Mouse (Mus musculus) limb, embryonic 11.5 days (tissue): Measurements from ENCODE around the gene Prune2. TPM values are rescaled to one million over a fixed set of nuclear protein-coding genes. Genes with fewer than 3 reads are reported as not detected.

ENCODE experiments used
- ATAC-seq: fragments of 200-750 bp; cut with Nextera tagmentation; 2 replicates; pipeline ENCODE4 v1.8.0; 2017; ENCODE audit warnings: low read depth; ENCODE audit not compliant: insufficient number of reproducible peaks, low FRiP score, low TSS enrichment
- DNase-seq: peaks from one replicate; pipeline ENCODE4 v3.0.0-alpha.2; 2015; ENCODE audit warnings: low spot score
- H3K27ac ChIP-seq: fragments of 300-500 bp; sonication (generic); replicated peaks from 2 replicates; pipeline ENCODE4 v1.5.1; 2014; ENCODE audit warnings: low read depth, mild to moderate bottlenecking, low read length
- H3K27me3 ChIP-seq: fragments of 300-500 bp; sonication (generic); 2 replicates; pipeline ENCODE4 v1.6.1; 2014; ENCODE audit warnings: mild to moderate bottlenecking, low read length, mixed read lengths; ENCODE audit not compliant: control insufficient read depth, insufficient read depth
- H3K36me3 ChIP-seq: fragments of 300-500 bp; sonication (generic); 2 replicates; pipeline ENCODE4 v1.6.1; 2014; ENCODE audit warnings: mild to moderate bottlenecking, low read length, moderate library complexity, mixed read lengths; ENCODE audit not compliant: control insufficient read depth, insufficient read depth
- H3K4me1 ChIP-seq: fragments of 300-500 bp; sonication (generic); 2 replicates; pipeline ENCODE4 v1.6.1; 2014; ENCODE audit warnings: low read length, mixed read lengths; ENCODE audit not compliant: control insufficient read depth, insufficient read depth
- H3K4me2 ChIP-seq: fragments of 300-500 bp; sonication (generic); 2 replicates; pipeline ENCODE4 v1.6.1; 2014; ENCODE audit warnings: low read depth, mild to moderate bottlenecking, moderate library complexity; ENCODE audit not compliant: severe bottlenecking
- H3K4me3 ChIP-seq: fragments of 300-500 bp; sonication (generic); 2 replicates; pipeline ENCODE4 v1.5.1; 2014; ENCODE audit warnings: low read depth, low read length
- H3K9ac ChIP-seq: fragments of 300-500 bp; sonication (generic); 2 replicates; pipeline ENCODE4 v1.6.1; 2014; ENCODE audit warnings: mild to moderate bottlenecking, low read length
- H3K9me3 ChIP-seq: fragments of 300-500 bp; sonication (generic); 2 replicates; pipeline ENCODE4 v1.6.1; 2016; ENCODE audit warnings: low read length; ENCODE audit not compliant: control insufficient read depth
- WGBS: fragments of 180-500 bp; shearing (Covaris S2); extraction: QIAGEN DNeasy Blood & Tissue Kit; methylation state at CpG from one replicate; pipeline ENCODE4 v1.1.7; 2014; 5-methylcytosine and 5-hydroxymethylcytosine counted together
- polyA plus RNA-seq: library from polyadenylated mRNA; unstranded; fragments of >200 nt; fragmentation: Nextera tagmentation; extraction: Ambion mirVana; gene quantifications from 2 replicates; pipeline ENCODE4 v1.2.1, GENCODE M21; 2014

The Prune2 gene
- polyA plus RNA-seq, 1 experiment from 2014 or later, result 0.55 TPM

DNA sequence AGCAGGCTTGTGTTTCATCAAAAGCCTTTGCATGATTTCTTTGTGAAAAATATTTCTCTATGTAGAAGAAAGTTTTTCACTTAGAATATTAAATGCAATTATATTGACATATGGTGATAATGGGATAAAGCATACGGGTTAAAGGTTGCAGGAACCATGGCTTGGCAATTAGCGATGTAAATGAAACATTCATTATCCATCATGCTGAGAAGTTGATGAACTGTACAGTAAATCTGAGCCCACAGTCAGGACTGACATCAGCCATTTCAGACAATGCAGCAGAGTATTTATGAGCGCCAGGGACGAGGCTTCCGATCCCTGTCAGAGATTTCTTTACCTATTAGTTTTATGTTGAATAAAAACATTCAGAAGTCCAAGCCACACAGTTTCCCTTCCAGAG, 104.2 kb downstream of the Prune2 start:
- WGBS, result 84% methylated on average over 5 of the region's 5 CpGs
- H3K9ac ChIP-seq, result no peak overlapping the region
- no peaks in the 10 kb centered on the region for H3K9me3 ChIP-seq
- no peak overlapping the region for H3K4me3 ChIP-seq
- H3K4me2 ChIP-seq, result no peak overlapping the region
- no peak overlapping the region for H3K27ac ChIP-seq
- H3K27me3 ChIP-seq, result no peaks in the 10 kb centered on the region
- no peaks in the 10 kb centered on the region for H3K4me1 ChIP-seq
- no peak for DNase-seq
- no peak for ATAC-seq
- no peaks in the 10 kb centered on the region for H3K36me3 ChIP-seq

DNA sequence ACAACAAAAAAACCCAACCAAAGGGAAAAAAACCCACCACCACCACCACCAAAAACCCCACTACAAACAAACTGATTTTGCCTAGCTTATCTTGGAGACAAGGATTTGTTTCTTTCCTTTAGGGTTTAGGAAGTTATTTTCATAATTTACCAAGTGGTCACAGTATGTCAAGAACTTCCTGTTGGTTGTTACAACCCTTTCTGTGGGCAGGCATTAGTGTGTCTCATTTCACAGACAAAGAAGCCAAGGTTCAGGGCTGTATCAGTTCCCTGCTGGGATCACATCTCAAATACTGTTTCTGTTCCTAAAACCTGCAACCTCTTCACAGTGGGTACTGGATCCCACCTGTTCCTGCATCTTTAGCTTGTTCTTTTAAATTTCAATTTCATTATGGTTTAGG, 108.5 kb downstream of the Prune2 start:
- Histone ChIP-seq H3K4me1 (no peaks in the 10 kb centered on the region), H3K27ac (no peak overlapping the region), H3K9ac (no peak overlapping the region), H3K36me3 (no peaks in the 10 kb centered on the region), H3K4me3 (no peak overlapping the region), H3K27me3 (no peaks in the 10 kb centered on the region), H3K9me3 (no peaks in the 10 kb centered on the region), H3K4me2 (no peak overlapping the region)
- ATAC-seq (no peak), DNase-seq (no peak)

DNA sequence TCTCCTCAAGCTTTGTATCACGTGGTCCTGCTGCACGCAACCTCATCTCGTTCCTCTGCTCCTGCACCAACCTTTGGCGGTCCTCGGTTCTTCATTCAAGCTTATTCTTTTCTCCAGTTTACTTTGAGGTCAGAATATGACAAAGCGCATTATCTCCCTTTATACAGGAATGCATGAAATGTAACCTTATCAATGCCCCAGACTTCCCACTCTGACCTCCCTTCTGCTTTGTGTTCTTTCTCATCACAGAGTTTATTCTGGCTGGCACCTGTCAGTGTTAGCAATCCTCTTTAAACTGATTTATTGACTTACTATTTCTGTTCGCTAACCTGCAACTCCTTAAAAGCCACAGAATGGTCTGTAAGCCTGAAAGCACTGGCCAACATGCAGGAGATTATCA, 113.1 kb downstream of the Prune2 start:
- H3K36me3 ChIP-seq, result no peaks in the 10 kb centered on the region
- H3K9me3 ChIP-seq, result no peaks in the 10 kb centered on the region
- H3K9ac ChIP-seq, result no peak overlapping the region
- no peak overlapping the region for H3K4me3 ChIP-seq
- WGBS, result 94% methylated on average over 7 of the region's 7 CpGs
- no peak overlapping the region for H3K27ac ChIP-seq
- no peak for ATAC-seq
- H3K4me1 ChIP-seq, result no peaks in the 10 kb centered on the region
- no peaks in the 10 kb centered on the region for H3K27me3 ChIP-seq
- no peak overlapping the region for H3K4me2 ChIP-seq
- no peak for DNase-seq

DNA sequence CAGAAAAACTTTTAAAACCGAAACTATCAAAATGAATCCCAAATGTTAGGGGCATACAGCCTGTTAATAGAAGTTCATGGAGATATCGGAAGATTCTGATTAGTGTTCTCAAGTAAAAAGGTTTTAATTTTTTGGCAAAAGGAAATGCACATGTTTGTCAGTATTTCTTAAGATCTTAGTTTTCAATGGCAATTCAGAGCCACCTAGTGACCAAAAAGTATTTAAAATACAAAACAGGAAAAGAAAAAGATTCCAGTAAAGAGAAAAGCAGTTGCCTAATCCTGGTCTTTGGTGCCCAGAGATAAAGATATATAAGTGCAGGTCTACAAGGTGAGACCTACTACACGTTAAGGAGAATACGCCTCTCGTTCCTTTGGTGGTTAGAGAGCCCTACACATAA, 115.3 kb downstream of the Prune2 start:
- Histone ChIP-seq H3K9me3 (no peaks in the 10 kb centered on the region), H3K4me3 (no peak overlapping the region), H3K9ac (no peak overlapping the region), H3K36me3 (no peaks in the 10 kb centered on the region), H3K4me1 (no peaks in the 10 kb centered on the region), H3K4me2 (no peak overlapping the region), H3K27ac (no peak overlapping the region), H3K27me3 (no peaks in the 10 kb centered on the region)
- ATAC-seq (no peak), DNase-seq (no peak)
- 87% methylated on average over 5 of the region's 5 CpGs for WGBS

DNA sequence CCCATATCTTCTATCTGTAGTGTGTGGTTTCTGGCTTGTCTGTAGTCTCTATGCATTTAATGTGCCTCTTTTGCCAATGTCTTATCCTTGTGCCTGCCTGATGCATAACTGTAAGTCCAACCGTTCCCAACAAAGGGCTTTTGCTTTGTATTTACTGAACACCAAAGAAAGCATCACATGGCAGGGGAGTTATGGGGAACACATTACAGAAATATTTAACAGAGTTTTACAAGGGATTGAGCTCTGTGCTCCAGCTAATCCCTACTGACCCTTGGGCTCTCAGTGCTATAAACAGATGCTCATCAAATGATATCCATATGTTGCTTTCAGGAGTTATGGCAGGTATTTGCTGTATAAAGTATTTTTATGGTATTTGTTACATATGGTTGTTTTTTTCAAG, 116.3 kb downstream of the Prune2 start:
- H3K27me3 ChIP-seq, result no peaks in the 10 kb centered on the region
- H3K36me3 ChIP-seq, result no peaks in the 10 kb centered on the region
- H3K9me3 ChIP-seq, result no peaks in the 10 kb centered on the region
- 47% methylated on average over 1 of the region's 1 CpGs for WGBS
- no peak overlapping the region for H3K9ac ChIP-seq
- no peak overlapping the region for H3K4me2 ChIP-seq
- H3K4me1 ChIP-seq, result no peaks in the 10 kb centered on the region; the same call in 1 of the 2 replicates
- DNase-seq (no peak), ATAC-seq (no peak)
- no peak overlapping the region for H3K4me3 ChIP-seq
- no peak overlapping the region for H3K27ac ChIP-seq

DNA sequence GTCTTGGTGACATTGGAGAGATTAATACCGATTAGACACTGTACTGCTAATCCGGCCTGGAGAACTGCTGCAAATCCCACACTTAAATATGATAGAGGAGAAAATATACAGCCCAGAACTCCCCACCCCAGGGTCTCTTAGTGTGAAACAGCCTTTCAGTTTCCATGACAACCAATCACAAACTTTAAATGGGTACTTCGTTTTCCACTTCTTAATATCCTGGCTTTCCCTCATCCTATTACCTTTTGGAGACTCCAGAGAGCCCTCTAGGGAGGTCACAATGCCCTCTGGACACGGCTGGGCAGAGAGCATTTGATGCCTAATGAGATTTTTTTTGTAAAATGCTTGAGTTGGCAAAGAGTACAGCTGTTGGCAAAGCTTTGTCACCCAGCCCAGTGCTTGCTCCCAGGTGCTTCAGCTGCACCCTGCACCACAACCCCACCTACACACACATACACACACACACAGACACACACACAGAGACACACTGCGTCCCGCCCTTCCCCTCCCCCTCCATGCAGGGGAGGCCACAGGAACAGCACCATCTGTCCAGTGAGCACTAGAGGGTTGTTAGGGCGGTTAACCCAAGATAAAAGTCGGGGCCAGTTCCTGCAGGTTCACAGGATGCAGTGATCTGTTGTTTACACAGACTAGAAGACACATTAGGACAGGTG, 122.9 kb downstream of the Prune2 start:
- 52% methylated on average over 8 of the region's 8 CpGs for WGBS
- ATAC-seq (no peak), DNase-seq (no peak)
- Histone ChIP-seq H3K27ac (no peak overlapping the region), H3K4me2 (no peak overlapping the region), H3K9ac (no peak overlapping the region), H3K9me3 (no peaks in the 10 kb centered on the region), H3K4me3 (no peak overlapping the region), H3K4me1 (no peaks in the 10 kb centered on the region; the same call in 1 of the 2 replicates), H3K27me3 (no peaks in the 10 kb centered on the region), H3K36me3 (no peaks in the 10 kb centered on the region)

DNA sequence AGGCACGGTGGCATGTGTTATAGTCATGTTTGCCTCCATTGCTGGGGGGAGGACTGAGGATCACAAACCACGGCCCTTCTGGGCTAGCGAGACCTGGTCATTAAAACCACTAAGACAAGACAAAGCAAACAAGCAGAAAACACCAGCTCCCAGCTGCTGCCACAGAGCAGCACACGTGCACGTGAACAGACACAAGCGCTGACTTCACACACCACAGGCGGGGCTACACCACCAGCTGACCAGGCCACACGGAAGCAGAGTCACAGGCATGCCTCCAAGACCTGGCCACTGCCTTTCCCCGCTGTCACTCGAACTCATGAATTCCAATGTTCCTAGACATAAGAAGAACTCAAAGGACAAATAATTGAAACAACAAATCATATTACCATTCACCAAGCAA, 125.5 kb downstream of the Prune2 start:
- H3K36me3 ChIP-seq, result no peaks in the 10 kb centered on the region
- ATAC-seq (no peak), DNase-seq (no peak)
- H3K27ac ChIP-seq, result no peak overlapping the region
- no peaks in the 10 kb centered on the region for H3K27me3 ChIP-seq
- H3K9ac ChIP-seq, result no peak overlapping the region
- 88% methylated on average over 10 of the region's 10 CpGs for WGBS
- H3K9me3 ChIP-seq, result no peaks in the 10 kb centered on the region
- no peak overlapping the region for H3K4me3 ChIP-seq
- no peak overlapping the region for H3K4me2 ChIP-seq
- no peaks in the 10 kb centered on the region; the same call in 1 of the 2 replicates for H3K4me1 ChIP-seq

DNA sequence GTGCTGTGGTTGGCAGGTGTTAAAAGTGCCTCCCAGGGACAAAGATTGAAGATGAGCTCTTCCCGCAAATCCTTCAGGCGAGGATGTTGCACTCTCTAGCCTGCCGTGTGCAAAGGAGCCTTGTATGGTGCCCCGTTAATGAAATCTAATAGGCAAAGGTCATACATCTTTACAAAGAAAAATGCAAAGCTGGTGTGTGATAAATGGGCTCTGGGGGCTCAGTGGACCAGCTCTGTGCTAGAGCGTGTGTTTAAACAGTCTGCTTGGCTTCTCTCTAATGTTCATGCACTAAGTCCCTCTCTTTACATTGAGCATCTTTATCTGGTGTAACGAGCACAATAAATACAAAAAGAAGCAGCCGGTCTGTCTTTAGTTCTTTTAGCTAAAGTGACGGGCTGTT, 138.1 kb downstream of the Prune2 start:
- H3K9ac ChIP-seq, result no peak overlapping the region
- DNase-seq, result no peak
- H3K4me2 ChIP-seq, result no peak overlapping the region
- H3K4me1 ChIP-seq, result no peaks in the 10 kb centered on the region
- no peak overlapping the region for H3K27ac ChIP-seq
- WGBS, result 51% methylated on average over 8 of the region's 8 CpGs
- no peaks in the 10 kb centered on the region for H3K27me3 ChIP-seq
- no peaks in the 10 kb centered on the region for H3K36me3 ChIP-seq
- no peak for ATAC-seq
- H3K9me3 ChIP-seq, result no peaks in the 10 kb centered on the region
- no peak overlapping the region for H3K4me3 ChIP-seq

DNA sequence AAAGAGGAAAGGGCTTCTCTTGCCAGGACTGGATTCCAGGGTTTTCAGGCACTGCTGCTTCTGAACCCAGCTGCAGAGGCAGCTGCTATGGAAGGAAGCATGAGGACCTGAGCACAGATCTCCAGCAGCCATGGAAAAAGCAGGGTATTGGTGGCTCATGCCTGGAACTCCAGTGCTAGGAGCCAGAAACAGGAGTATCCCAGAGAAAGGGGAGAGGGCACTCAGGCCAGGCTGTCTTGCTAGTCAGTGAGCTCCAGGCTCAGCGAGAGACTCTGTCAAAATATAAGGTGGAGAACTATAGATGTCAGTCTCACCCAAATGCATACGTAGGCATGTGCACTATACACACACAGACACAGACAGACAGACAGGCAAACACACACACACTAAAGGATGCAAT, 140.4 kb downstream of the Prune2 start:
- no peak overlapping the region for H3K4me2 ChIP-seq
- WGBS, result 88% methylated on average over 2 of the region's 2 CpGs
- DNase-seq, result no peak

More for the DNA sequence above, 140.4 kb downstream of the Prune2 start:
- H3K9ac ChIP-seq, result no peak overlapping the region
- no peaks in the 10 kb centered on the region for H3K9me3 ChIP-seq
- H3K4me3 ChIP-seq, result no peak overlapping the region
- H3K36me3 ChIP-seq, result no peaks in the 10 kb centered on the region
- ATAC-seq, result no peak
- no peaks in the 10 kb centered on the region for H3K4me1 ChIP-seq
- no peak overlapping the region for H3K27ac ChIP-seq
- H3K27me3 ChIP-seq, result no peaks in the 10 kb centered on the region
